Mouse (Mus musculus) forebrain, postnatal 0 days (tissue): ENCODE results near the gene Klhdc4. TPM values are rescaled to one million over a fixed set of nuclear protein-coding genes. Genes with fewer than 3 reads are reported as not detected.

ENCODE experiments used
- ATAC-seq: fragments of 200-750 bp; cut with Nextera tagmentation; 2 replicates; pipeline ENCODE4 v1.8.0; 2017; ENCODE audit warnings: mild to moderate bottlenecking, moderate library complexity
- DNase-seq: peaks from one replicate; pipeline ENCODE4 v3.0.0-alpha.2; 2015
- H3K27ac ChIP-seq: fragments of 300-500 bp; sonication (generic); 2 replicates; pipeline ENCODE4 v1.5.1; 2014; ENCODE audit warnings: low read depth, mild to moderate bottlenecking, antibody characterized with exemption, low read length, moderate library complexity, mixed read lengths
- H3K27me3 ChIP-seq: fragments of 300-500 bp; sonication (generic); 2 replicates; pipeline ENCODE4 v1.6.1; 2014; ENCODE audit warnings: mild to moderate bottlenecking, low read length, mixed read lengths; ENCODE audit not compliant: insufficient read depth
- H3K36me3 ChIP-seq: fragments of 300-500 bp; sonication (generic); 2 replicates; pipeline ENCODE4 v1.6.1; 2014; ENCODE audit warnings: mild to moderate bottlenecking, moderate library complexity; ENCODE audit not compliant: insufficient read depth
- H3K4me1 ChIP-seq: fragments of 300-500 bp; sonication (generic); 2 replicates; pipeline ENCODE4 v1.6.1; 2014; ENCODE audit warnings: antibody characterized with exemption; ENCODE audit not compliant: insufficient read depth
- H3K4me2 ChIP-seq: fragments of 300-500 bp; sonication (generic); 2 replicates; pipeline ENCODE4 v1.6.1; 2014; ENCODE audit warnings: low read depth, mild to moderate bottlenecking, moderate library complexity
- H3K4me3 ChIP-seq: fragments of 300-500 bp; sonication (generic); 2 replicates; pipeline ENCODE4 v1.5.1; 2014; ENCODE audit warnings: low read depth, low read length, mixed read lengths
- H3K9ac ChIP-seq: fragments of 300-500 bp; sonication (generic); 2 replicates; pipeline ENCODE4 v1.6.1; 2014; ENCODE audit warnings: mild to moderate bottlenecking
- H3K9me3 ChIP-seq: fragments of 300-500 bp; sonication (generic); 2 replicates; pipeline ENCODE4 v1.6.1; 2016; ENCODE audit warnings: low read length
- CTCF ChIP-seq: sonication (generic); IDR thresholded peaks from 2 replicates; pipeline ENCODE4 v1.5.1; 2016; ENCODE audit warnings: antibody characterized with exemption, control low read depth, low read depth
- WGBS: fragments of 180-500 bp; shearing (Covaris S2); extraction: QIAGEN DNeasy Blood & Tissue Kit; methylation state at CpG from one replicate; pipeline ENCODE4 v1.1.7; 2014; 5-methylcytosine and 5-hydroxymethylcytosine counted together
- polyA plus RNA-seq: library from polyadenylated mRNA; unstranded; fragments of >200 nt; fragmentation: Nextera tagmentation; extraction: Ambion mirVana; gene quantifications from 2 replicates; pipeline ENCODE4 v1.2.1, GENCODE M21; 2015
- total RNA-seq: library from RNA; depleted of rRNA; stranded (reverse); fragments of >200 nt; gene quantifications from 2 replicates; pipeline ENCODE4 v1.2.3, GENCODE M21; 2014

Gene Klhdc4
- total and polyA plus RNA-seq, 2 experiments from 2014 or later, result 40.3 to 46.1 TPM

DNA sequence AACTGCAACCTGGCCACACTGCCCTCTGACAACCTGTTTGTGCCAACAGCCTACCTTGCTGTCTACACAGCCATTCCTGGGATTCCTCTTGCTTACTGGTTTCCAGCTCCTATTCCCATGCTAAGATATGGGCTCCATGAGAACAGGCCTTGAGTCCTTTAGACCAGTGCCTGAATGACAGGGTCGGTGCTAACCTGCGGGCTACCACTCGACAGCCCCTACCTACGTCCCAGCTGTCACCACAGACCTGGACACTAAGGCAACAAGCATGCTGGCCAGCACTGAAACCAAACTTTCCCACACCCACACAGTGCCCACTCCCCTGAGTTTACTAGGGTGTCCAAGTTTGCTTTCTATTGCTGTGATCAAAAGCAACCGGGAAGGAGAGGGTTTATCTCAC lies 1.6 kb downstream of the Klhdc4 start:
- WGBS, result 96% methylated on average over 5 of the region's 5 CpGs
- H3K36me3 ChIP-seq, result no peaks in the 10 kb centered on the region
- ATAC-seq, result no peak

GRCm38 (mm10) chr8:121821770-121822169 lies 7.6 kb downstream of the Klhdc4 start:
- 86% methylated on average over 9 of the region's 9 CpGs for WGBS
- TF ChIP-seq CTCF, result no peak

More for the DNA sequence above, 1.6 kb downstream of the Klhdc4 start:
- Histone ChIP-seq H3K4me3 (no peak overlapping the region), H3K27ac (no peak overlapping the region), H3K4me2 (no peak overlapping the region), H3K27me3 (no peaks in the 10 kb centered on the region), H3K9me3 (no peaks in the 10 kb centered on the region), H3K4me1 (peaks cover 9% of the 10 kb centered on the region), H3K9ac (no peak overlapping the region)
- no peak for DNase-seq
- TF ChIP-seq CTCF, result no peak

DNA sequence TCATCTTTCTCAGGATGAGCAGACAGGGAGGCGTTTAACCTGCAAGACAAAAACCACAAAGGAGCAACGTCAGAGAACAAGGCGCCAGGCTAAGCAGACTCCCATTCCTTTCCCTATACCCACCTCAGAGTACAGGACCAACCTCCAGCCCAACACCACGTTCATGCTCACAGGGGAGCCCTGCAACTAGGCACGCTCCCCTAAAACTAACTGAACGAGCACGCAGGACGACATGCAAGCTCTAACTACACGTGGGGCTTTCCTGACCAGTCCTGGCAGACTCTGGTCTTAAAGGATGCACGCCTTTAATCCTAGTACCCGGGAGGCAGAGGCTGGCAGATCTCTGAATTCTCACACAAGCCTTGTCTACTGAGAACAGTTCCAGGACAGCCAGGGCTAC lies 8.0 kb downstream of the Klhdc4 start:
- H3K27ac ChIP-seq, result no peak overlapping the region
- no peak for TF ChIP-seq CTCF
- no peak overlapping the region for H3K4me2 ChIP-seq
- H3K4me1 ChIP-seq, result no peaks in the 10 kb centered on the region
- no peaks in the 10 kb centered on the region for H3K9me3 ChIP-seq
- H3K9ac ChIP-seq, result no peak overlapping the region
- ATAC-seq (no peak), DNase-seq (no peak)
- H3K36me3 ChIP-seq, result peaks cover 27% of the 10 kb centered on the region
- 91% methylated on average over 11 of the region's 11 CpGs for WGBS
- no peaks in the 10 kb centered on the region for H3K27me3 ChIP-seq
- H3K4me3 ChIP-seq, result no peak overlapping the region

More at GRCm38 (mm10) chr8:121821770-121822169, 7.6 kb downstream of the Klhdc4 start:
- Histone ChIP-seq H3K4me2 (no peak overlapping the region), H3K4me3 (no peak overlapping the region), H3K27ac (no peak overlapping the region), H3K27me3 (no peaks in the 10 kb centered on the region), H3K9ac (no peak overlapping the region), H3K36me3 (peaks cover 27% of the 10 kb centered on the region), H3K4me1 (no peaks in the 10 kb centered on the region), H3K9me3 (no peaks in the 10 kb centered on the region)
- DNase-seq (no peak), ATAC-seq (no peak)

GRCm38 (mm10) chr8:121820840-121821239 lies 8.5 kb downstream of the Klhdc4 start:
- H3K4me1 ChIP-seq, result no peaks in the 10 kb centered on the region
- WGBS, result 95% methylated on average over 6 of the region's 6 CpGs
- DNase-seq (no peak), ATAC-seq (no peak)
- no peak for TF ChIP-seq CTCF
- H3K27me3 ChIP-seq, result no peaks in the 10 kb centered on the region
- no peak overlapping the region for H3K4me2 ChIP-seq
- no peak overlapping the region for H3K4me3 ChIP-seq
- no peaks in the 10 kb centered on the region for H3K9me3 ChIP-seq
- no peak overlapping the region for H3K9ac ChIP-seq
- peaks cover 27% of the 10 kb centered on the region for H3K36me3 ChIP-seq
- no peak overlapping the region for H3K27ac ChIP-seq

DNA sequence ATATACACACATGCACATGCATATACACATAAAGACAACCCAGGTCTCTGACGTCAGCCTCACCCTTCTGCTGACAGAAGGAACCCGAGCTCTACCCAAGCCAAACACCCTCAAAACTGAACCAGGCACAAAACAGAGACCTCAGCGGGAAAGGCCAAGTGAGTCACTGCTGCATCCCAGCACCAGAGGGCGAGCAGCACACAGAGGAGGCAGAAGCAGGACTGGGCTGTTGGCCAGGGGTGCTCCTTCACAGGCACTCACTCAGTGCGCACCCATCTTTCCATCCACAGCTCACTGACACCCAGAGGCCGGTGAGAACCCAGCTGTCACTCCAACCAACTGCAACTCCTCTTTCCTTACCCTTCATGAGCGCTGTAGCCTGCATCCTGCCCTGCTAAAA lies 11.1 kb downstream of the Klhdc4 start:
- Histone ChIP-seq H3K27me3 (no peaks in the 10 kb centered on the region), H3K27ac (no peak overlapping the region), H3K9me3 (no peaks in the 10 kb centered on the region), H3K4me2 (no peak overlapping the region), H3K4me1 (no peaks in the 10 kb centered on the region), H3K9ac (no peak overlapping the region), H3K36me3 (peaks cover 37% of the 10 kb centered on the region), H3K4me3 (no peak overlapping the region)
- ATAC-seq, result no peak
- no peak for DNase-seq
- no peak for TF ChIP-seq CTCF
- 80% methylated on average over 7 of the region's 7 CpGs for WGBS

DNA sequence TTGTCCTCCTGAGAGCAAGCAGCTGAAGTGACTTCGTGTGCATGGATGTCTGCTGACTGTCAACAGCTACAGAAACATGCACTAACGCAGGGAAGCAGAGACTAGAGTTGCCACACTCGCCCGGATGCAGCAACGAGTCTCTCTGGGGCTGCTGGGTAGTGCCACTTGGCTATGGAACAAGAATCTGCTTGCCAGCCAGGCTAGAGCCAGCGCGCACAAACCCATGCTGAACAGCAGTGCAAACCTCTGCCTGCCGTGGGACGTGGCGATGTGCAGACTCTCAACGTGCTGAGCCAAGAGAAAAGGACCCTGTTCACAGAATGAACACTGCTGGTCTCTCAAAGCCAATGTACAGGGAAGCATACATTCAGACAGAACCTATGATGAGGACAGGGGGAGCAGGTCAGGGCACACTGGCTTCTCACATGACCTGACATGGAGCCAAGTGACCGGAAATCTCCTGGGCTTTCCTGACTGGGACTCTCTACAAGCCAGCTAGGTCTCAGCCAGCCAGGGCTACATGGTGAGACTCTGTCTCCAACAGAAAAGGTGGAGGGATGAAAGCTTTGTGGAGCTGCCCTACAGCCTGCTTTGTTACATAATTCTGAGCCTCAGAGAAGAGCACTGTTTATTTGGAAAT lies 17.3 kb downstream of the Klhdc4 start:
- DNase-seq (no peak), ATAC-seq (no peak)
- Histone ChIP-seq H3K27me3 (no peaks in the 10 kb centered on the region), H3K9me3 (no peaks in the 10 kb centered on the region), H3K36me3 (peaks cover 28% of the 10 kb centered on the region), H3K4me3 (no peak overlapping the region), H3K9ac (no peak overlapping the region), H3K4me1 (no peaks in the 10 kb centered on the region), H3K4me2 (no peak overlapping the region), H3K27ac (no peak overlapping the region)
- WGBS, result 90% methylated on average over 12 of the region's 12 CpGs
- TF ChIP-seq CTCF, result no peak

DNA sequence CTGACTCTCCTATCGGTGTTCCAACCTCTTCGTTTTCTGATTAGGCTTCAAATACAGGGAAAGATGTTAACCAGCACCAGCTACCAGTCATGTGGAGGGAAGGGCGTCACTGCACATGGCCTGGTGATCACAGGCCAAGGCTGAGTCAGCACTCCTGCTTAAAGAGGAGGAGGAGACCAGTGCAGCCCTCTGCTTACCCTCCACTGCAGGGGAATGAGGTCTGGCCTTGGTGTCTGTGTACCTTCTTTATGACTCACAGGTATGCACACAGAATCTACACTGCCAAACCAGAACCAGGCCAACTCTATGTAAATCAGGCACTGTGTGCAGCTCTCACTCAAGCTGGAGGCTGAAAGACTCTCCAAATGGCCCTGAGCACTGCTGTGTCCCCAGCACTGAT lies 17.9 kb downstream of the Klhdc4 start:
- 94% methylated on average over 3 of the region's 3 CpGs for WGBS
- TF ChIP-seq CTCF, result no peak
- ATAC-seq (no peak), DNase-seq (no peak)
- H3K27me3 ChIP-seq, result no peaks in the 10 kb centered on the region
- H3K9ac ChIP-seq, result no peak overlapping the region
- no peak overlapping the region for H3K27ac ChIP-seq
- no peak overlapping the region for H3K4me3 ChIP-seq
- peaks cover 31% of the 10 kb centered on the region for H3K36me3 ChIP-seq
- no peaks in the 10 kb centered on the region for H3K9me3 ChIP-seq
- H3K4me1 ChIP-seq, result no peaks in the 10 kb centered on the region
- no peak overlapping the region for H3K4me2 ChIP-seq
